Mouse (Mus musculus) embryonic facial prominence, embryonic 10.5 days (tissue): Measurements from ENCODE around the gene Shank1. TPM values are rescaled to one million over a fixed set of nuclear protein-coding genes. Genes with fewer than 3 reads are reported as not detected.

Experiments used
- DNase-seq: peaks from one replicate; pipeline ENCODE4 v3.0.0-alpha.2; 2017; ENCODE audit warnings: low spot score
- H3K27ac ChIP-seq: fragments of 300-500 bp; sonication (generic); replicated peaks from 2 replicates; pipeline ENCODE4 v1.5.1; 2016; ENCODE audit warnings: mild to moderate bottlenecking
- H3K27me3 ChIP-seq: fragments of 300-500 bp; sonication (generic); replicated peaks from 2 replicates; pipeline ENCODE4 v1.6.1; 2016; ENCODE audit warnings: low read depth, mild to moderate bottlenecking; ENCODE audit not compliant: poor library complexity, severe bottlenecking
- H3K36me3 ChIP-seq: fragments of 300-500 bp; sonication (generic); replicated peaks from 2 replicates; pipeline ENCODE4 v1.6.1; 2016; ENCODE audit warnings: mild to moderate bottlenecking, moderate library complexity
- H3K4me1 ChIP-seq: fragments of 300-500 bp; sonication (generic); 2 replicates; pipeline ENCODE4 v1.6.1; 2016
- H3K4me3 ChIP-seq: fragments of 300-500 bp; sonication (generic); 2 replicates; pipeline ENCODE4 v1.5.1; 2016; ENCODE audit warnings: mild to moderate bottlenecking, moderate library complexity
- H3K9me3 ChIP-seq: fragments of 300-500 bp; sonication (generic); 2 replicates; pipeline ENCODE4 v1.6.1; 2016; ENCODE audit warnings: mild to moderate bottlenecking
- WGBS: fragments of 180-500 bp; shearing (Covaris S2); methylation state at CpG from one replicate; pipeline ENCODE4 v1.1.7; 2016; 5-methylcytosine and 5-hydroxymethylcytosine counted together
- polyA plus RNA-seq: library from polyadenylated mRNA; unstranded; fragments of >200 nt; fragmentation: Nextera tagmentation; extraction: Ambion mirVana; gene quantifications from 2 replicates; pipeline ENCODE4 v1.2.1, GENCODE M21; 2016

Gene Shank1
- polyA plus RNA-seq, 1 experiment from 2014 or later = 0.80 TPM

GRCm38 (mm10) chr7:44372678-44373077 lies 62.6 kb downstream of the Shank1 start:
- no peaks in the 10 kb centered on the region for H3K36me3 ChIP-seq
- no peaks in the 10 kb centered on the region for H3K9me3 ChIP-seq
- no peak for DNase-seq
- no peaks in the 10 kb centered on the region for H3K27me3 ChIP-seq
- 92% methylated on average over 8 of the region's 8 CpGs for WGBS
- peaks cover 20% of the 10 kb centered on the region for H3K4me1 ChIP-seq
- H3K27ac ChIP-seq = no peak overlapping the region
- no peak overlapping the region for H3K4me3 ChIP-seq

GRCm38 (mm10) chr7:44373460-44373859 lies 63.4 kb downstream of the Shank1 start:
- Histone ChIP-seq H3K27ac (peak overlapping the region; percentile 89), H3K4me1 (peaks cover 20% of the 10 kb centered on the region), H3K36me3 (no peaks in the 10 kb centered on the region), H3K4me3 (peak overlapping the region; percentile 73), H3K9me3 (no peaks in the 10 kb centered on the region), H3K27me3 (no peaks in the 10 kb centered on the region)
- 12% methylated on average over 7 of the region's 7 CpGs for WGBS
- no peak for DNase-seq

- Histone ChIP-seq H3K36me3 (no peaks in the 10 kb centered on the region), H3K9me3 (no peaks in the 10 kb centered on the region), H3K4me1 (peaks cover 20% of the 10 kb centered on the region), H3K27me3 (no peaks in the 10 kb centered on the region), H3K27ac (peak overlapping the region; percentile 89), H3K4me3 (peak overlapping the region; percentile 73)
- DNase-seq = peak; percentile 78
- WGBS = under 1% methylated on average over 19 of the region's 19 CpGs
Measured at GRCm38 (mm10) chr7:44373889-44374652, 64.0 kb downstream of the Shank1 start.

GRCm38 (mm10) chr7:44374756-44375155 lies 64.7 kb downstream of the Shank1 start:
- Histone ChIP-seq H3K9me3 (no peaks in the 10 kb centered on the region), H3K4me3 (peak overlapping the region; percentile 73), H3K36me3 (no peaks in the 10 kb centered on the region), H3K4me1 (peaks cover 20% of the 10 kb centered on the region), H3K27ac (peak overlapping the region; percentile 89), H3K27me3 (no peaks in the 10 kb centered on the region)
- peak; percentile 58 for DNase-seq
- 1% methylated on average over 5 of the region's 5 CpGs for WGBS

- DNase-seq = no peak
- 4% methylated on average over 10 of the region's 10 CpGs for WGBS
- Histone ChIP-seq H3K9me3 (no peaks in the 10 kb centered on the region), H3K27ac (peak overlapping the region; percentile 89), H3K27me3 (no peaks in the 10 kb centered on the region), H3K4me3 (peak overlapping the region; percentile 73), H3K4me1 (peaks cover 20% of the 10 kb centered on the region), H3K36me3 (no peaks in the 10 kb centered on the region)
Measured at GRCm38 (mm10) chr7:44375207-44375606, 65.2 kb downstream of the Shank1 start.

GRCm38 (mm10) chr7:44375793-44376192 lies 65.7 kb downstream of the Shank1 start:
- Histone ChIP-seq H3K36me3 (no peaks in the 10 kb centered on the region), H3K4me1 (peaks cover 20% of the 10 kb centered on the region), H3K4me3 (peak overlapping the region; percentile 73; the same call in 1 of the 2 replicates), H3K9me3 (no peaks in the 10 kb centered on the region), H3K27me3 (no peaks in the 10 kb centered on the region), H3K27ac (no peak overlapping the region)
- DNase-seq = no peak
- WGBS = 61% methylated on average over 3 of the region's 3 CpGs

GRCm38 (mm10) chr7:44378290-44378689 lies 68.2 kb downstream of the Shank1 start:
- Histone ChIP-seq H3K4me1 (peaks cover 18% of the 10 kb centered on the region), H3K27ac (no peak overlapping the region), H3K36me3 (no peaks in the 10 kb centered on the region), H3K9me3 (no peaks in the 10 kb centered on the region), H3K4me3 (no peak overlapping the region), H3K27me3 (peaks cover 9% of the 10 kb centered on the region)
- no peak for DNase-seq
- WGBS = 66% methylated on average over 4 of the region's 4 CpGs

GRCm38 (mm10) chr7:44382541-44382940 lies 72.5 kb downstream of the Shank1 start:
- WGBS = 81% methylated on average over 12 of the region's 12 CpGs

GRCm38 (mm10) chr7:44383980-44384715 lies 74.1 kb downstream of the Shank1 start, which contains the start of gene Syt3:
Gene Syt3 (plus strand): TSS chr7:44384102.
- H3K4me1 ChIP-seq = peaks cover 15% of the 10 kb centered on the region
- H3K4me3 ChIP-seq = peak within 1 kb of the TSS; percentile 69
- no peaks in the 10 kb centered on the region for H3K36me3 ChIP-seq
- WGBS = under 1% methylated on average over 29 of the region's 33 CpGs
- H3K9me3 ChIP-seq = no peaks in the 10 kb centered on the region
- peak; percentile 75 for DNase-seq
- H3K27ac ChIP-seq = peak within 1 kb of the TSS; percentile 67
- H3K27me3 ChIP-seq = peaks cover 53% of the 10 kb centered on the region

More at GRCm38 (mm10) chr7:44382541-44382940, 72.5 kb downstream of the Shank1 start:
- no peaks in the 10 kb centered on the region for H3K9me3 ChIP-seq
- no peak overlapping the region for H3K27ac ChIP-seq
- no peak overlapping the region for H3K4me3 ChIP-seq
- H3K27me3 ChIP-seq = peaks cover 47% of the 10 kb centered on the region
- DNase-seq = no peak
- H3K36me3 ChIP-seq = no peaks in the 10 kb centered on the region
- H3K4me1 ChIP-seq = peaks cover 15% of the 10 kb centered on the region

GRCm38 (mm10) chr7:44384716-44385059 lies 74.6 kb downstream of the Shank1 start:
- 0% methylated on average over 17 of the region's 17 CpGs for WGBS
- Histone ChIP-seq H3K27ac (peak overlapping the region; percentile 48; the same call in 1 of the 2 replicates), H3K27me3 (peaks cover 53% of the 10 kb centered on the region), H3K9me3 (no peaks in the 10 kb centered on the region), H3K4me1 (peaks cover 15% of the 10 kb centered on the region), H3K4me3 (peak overlapping the region; percentile 69), H3K36me3 (no peaks in the 10 kb centered on the region)
- DNase-seq = no peak

GRCm38 (mm10) chr7:44385720-44386119 lies 75.7 kb downstream of the Shank1 start, which contains the start of gene 1700008O03Rik:
Gene 1700008O03Rik (minus strand): TSS chr7:44385820.
- Histone ChIP-seq H3K4me1 (peaks cover 15% of the 10 kb centered on the region), H3K36me3 (no peaks in the 10 kb centered on the region), H3K4me3 (peak within 1 kb of the TSS; percentile 69), H3K27ac (peak within 1 kb of the TSS; percentile 48; the same call in 1 of the 2 replicates), H3K9me3 (no peaks in the 10 kb centered on the region), H3K27me3 (peaks cover 53% of the 10 kb centered on the region)
- DNase-seq = no peak
- 76% methylated on average over 12 of the region's 12 CpGs for WGBS

GRCm38 (mm10) chr7:44391831-44392230 lies 81.8 kb downstream of the Shank1 start:
- Histone ChIP-seq H3K36me3 (no peaks in the 10 kb centered on the region), H3K27ac (no peak overlapping the region), H3K9me3 (no peaks in the 10 kb centered on the region), H3K27me3 (peaks cover 35% of the 10 kb centered on the region), H3K4me3 (no peak overlapping the region), H3K4me1 (no peaks in the 10 kb centered on the region)
- DNase-seq = no peak
- 87% methylated on average over 4 of the region's 4 CpGs for WGBS
